Mouse (Mus musculus): ENCODE measurements around the gene Foxf2. TPM values are rescaled to one million over a fixed set of nuclear protein-coding genes. Genes with fewer than 3 reads are reported as not detected.

Gene Foxf2
- polyA plus RNA-seq, 2 experiments: 5.0 to 12.8 TPM

DNA sequence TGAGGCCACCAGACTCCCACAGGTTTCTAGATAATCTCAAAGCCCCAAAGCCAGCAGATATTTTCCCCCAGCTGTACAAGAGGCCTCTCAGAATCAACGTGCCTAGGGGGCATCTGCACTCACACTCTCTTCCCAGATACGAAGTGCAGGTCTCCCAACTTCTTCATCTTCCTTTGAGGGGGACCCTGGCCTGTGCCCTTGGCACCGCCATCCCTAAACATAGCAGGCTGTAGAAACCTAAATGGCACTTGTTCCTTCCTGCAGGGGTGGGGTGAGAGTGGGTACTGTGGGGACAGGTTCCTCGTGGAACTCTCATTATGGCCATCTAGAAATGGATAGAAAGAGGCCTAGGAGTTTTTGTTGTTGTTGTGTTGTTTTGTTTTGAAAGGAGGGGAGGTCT, 4.7 kb upstream of the Foxf2 start:
- 23% methylated on average over 4 of the region's 4 CpGs for whole genome bisulfite sequencing
- DNase-seq (ENCODE audit: low spot score) (no peak), ATAC-seq (ENCODE audit: low FRiP score, low read depth) (no peak)
- Histone ChIP-seq H3K4me2 (replicated peaks; ENCODE audit: low read depth, low read length, severe bottlenecking) (no peak overlapping the region), H3K36me3 (ENCODE audit: control insufficient read depth, insufficient read depth, low read length) (no peaks in the 10 kb centered on the region), H3K9ac (ENCODE audit: low read depth, low read length, severe bottlenecking) (no peak overlapping the region), H3K27ac (replicated peaks; ENCODE audit: low read depth, low read length) (no peak overlapping the region), H3K4me1 (ENCODE audit: control insufficient read depth, insufficient read depth, low read length) (peaks cover 13% of the 10 kb centered on the region; the same call in 1 of the 2 replicates), H3K4me3 (replicated peaks; ENCODE audit: low read length) (no peak overlapping the region), H3K27me3 (ENCODE audit: control insufficient read depth, insufficient read depth, low read length) (peaks cover 100% of the 10 kb centered on the region), H3K9me3 (ENCODE audit: control insufficient read depth, low read length) (no peaks in the 10 kb centered on the region)
- no peak for TF ChIP-seq POLR2A (IDR thresholded peaks at IDR 0.05; ENCODE audit: borderline replicate concordance, extremely low read depth, insufficient read depth, insufficient read length)

DNA sequence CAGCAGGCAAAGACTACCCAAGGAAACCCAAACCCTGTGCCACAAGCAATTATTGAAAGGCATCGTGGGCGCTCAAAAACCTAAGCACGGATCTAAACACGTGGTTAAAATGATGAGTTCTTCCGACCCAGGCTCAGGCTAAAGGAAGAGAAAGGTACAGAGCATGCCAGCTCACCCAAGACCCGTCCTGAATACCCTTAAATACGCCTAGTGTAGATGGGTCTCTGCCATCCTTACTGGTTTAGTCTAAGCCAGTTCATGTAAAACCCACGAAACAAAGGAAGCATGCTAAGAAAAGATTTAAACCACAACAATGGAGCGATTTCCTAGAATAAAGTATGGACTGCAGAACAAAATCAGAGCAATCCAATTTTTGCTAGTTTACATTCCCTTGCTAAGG, 3.9 kb upstream of the Foxf2 start:
- DNase-seq (ENCODE audit: low spot score) (no peak), ATAC-seq (ENCODE audit: low FRiP score, low read depth) (no peak)
- Histone ChIP-seq H3K4me3 (replicated peaks; ENCODE audit: low read length) (no peak overlapping the region), H3K27me3 (ENCODE audit: control insufficient read depth, insufficient read depth, low read length) (peaks cover 100% of the 10 kb centered on the region), H3K9ac (ENCODE audit: low read depth, low read length, severe bottlenecking) (no peak overlapping the region), H3K36me3 (ENCODE audit: control insufficient read depth, insufficient read depth, low read length) (no peaks in the 10 kb centered on the region), H3K4me2 (replicated peaks; ENCODE audit: low read depth, low read length, severe bottlenecking) (no peak overlapping the region), H3K9me3 (ENCODE audit: control insufficient read depth, low read length) (no peaks in the 10 kb centered on the region), H3K4me1 (ENCODE audit: control insufficient read depth, insufficient read depth, low read length) (peaks cover 15% of the 10 kb centered on the region), H3K27ac (replicated peaks; ENCODE audit: low read depth, low read length) (no peak overlapping the region)
- no peak for TF ChIP-seq POLR2A (IDR thresholded peaks at IDR 0.05; ENCODE audit: borderline replicate concordance, extremely low read depth, insufficient read depth, insufficient read length)
- 9% methylated on average over 9 of the region's 9 CpGs for WGBS

GRCm38 (mm10) chr13:31622371-31622770, 3.2 kb upstream of the Foxf2 start:
- Histone ChIP-seq H3K4me3 (replicated peaks; ENCODE audit: low read length) (no peak overlapping the region), H3K4me1 (ENCODE audit: control insufficient read depth, insufficient read depth, low read length) (peaks cover 17% of the 10 kb centered on the region), H3K27me3 (ENCODE audit: control insufficient read depth, insufficient read depth, low read length) (peaks cover 100% of the 10 kb centered on the region), H3K9ac (ENCODE audit: low read depth, low read length, severe bottlenecking) (no peak overlapping the region), H3K4me2 (replicated peaks; ENCODE audit: low read depth, low read length, severe bottlenecking) (no peak overlapping the region), H3K36me3 (ENCODE audit: control insufficient read depth, insufficient read depth, low read length) (no peaks in the 10 kb centered on the region), H3K9me3 (ENCODE audit: control insufficient read depth, low read length) (no peaks in the 10 kb centered on the region), H3K27ac (replicated peaks; ENCODE audit: low read depth, low read length) (no peak overlapping the region)
- ATAC-seq (ENCODE audit: low FRiP score, low read depth) (no peak), DNase-seq (ENCODE audit: low spot score) (no peak)
- TF ChIP-seq POLR2A (IDR thresholded peaks at IDR 0.05; ENCODE audit: borderline replicate concordance, extremely low read depth, insufficient read depth, insufficient read length): no peak
- 2% methylated on average over 3 of the region's 3 CpGs for WGBS

GRCm38 (mm10) chr13:31623291-31623690, 2.3 kb upstream of the Foxf2 start:
- Histone ChIP-seq H3K27ac (replicated peaks; ENCODE audit: low read depth, low read length) (no peak overlapping the region), H3K9me3 (ENCODE audit: control insufficient read depth, low read length) (no peaks in the 10 kb centered on the region), H3K9ac (ENCODE audit: low read depth, low read length, severe bottlenecking) (no peak overlapping the region), H3K27me3 (ENCODE audit: control insufficient read depth, insufficient read depth, low read length) (peaks cover 100% of the 10 kb centered on the region), H3K4me3 (replicated peaks; ENCODE audit: low read length) (no peak overlapping the region), H3K4me2 (replicated peaks; ENCODE audit: low read depth, low read length, severe bottlenecking) (no peak overlapping the region), H3K36me3 (ENCODE audit: control insufficient read depth, insufficient read depth, low read length) (no peaks in the 10 kb centered on the region), H3K4me1 (ENCODE audit: control insufficient read depth, insufficient read depth, low read length) (peaks cover 16% of the 10 kb centered on the region)
- WGBS: 4% methylated on average over 6 of the region's 6 CpGs
- no peak for TF ChIP-seq POLR2A (IDR thresholded peaks at IDR 0.05; ENCODE audit: borderline replicate concordance, extremely low read depth, insufficient read depth, insufficient read length)
- no peak for ATAC-seq (ENCODE audit: low FRiP score, low read depth)
- no peak for DNase-seq (ENCODE audit: low spot score)

DNA sequence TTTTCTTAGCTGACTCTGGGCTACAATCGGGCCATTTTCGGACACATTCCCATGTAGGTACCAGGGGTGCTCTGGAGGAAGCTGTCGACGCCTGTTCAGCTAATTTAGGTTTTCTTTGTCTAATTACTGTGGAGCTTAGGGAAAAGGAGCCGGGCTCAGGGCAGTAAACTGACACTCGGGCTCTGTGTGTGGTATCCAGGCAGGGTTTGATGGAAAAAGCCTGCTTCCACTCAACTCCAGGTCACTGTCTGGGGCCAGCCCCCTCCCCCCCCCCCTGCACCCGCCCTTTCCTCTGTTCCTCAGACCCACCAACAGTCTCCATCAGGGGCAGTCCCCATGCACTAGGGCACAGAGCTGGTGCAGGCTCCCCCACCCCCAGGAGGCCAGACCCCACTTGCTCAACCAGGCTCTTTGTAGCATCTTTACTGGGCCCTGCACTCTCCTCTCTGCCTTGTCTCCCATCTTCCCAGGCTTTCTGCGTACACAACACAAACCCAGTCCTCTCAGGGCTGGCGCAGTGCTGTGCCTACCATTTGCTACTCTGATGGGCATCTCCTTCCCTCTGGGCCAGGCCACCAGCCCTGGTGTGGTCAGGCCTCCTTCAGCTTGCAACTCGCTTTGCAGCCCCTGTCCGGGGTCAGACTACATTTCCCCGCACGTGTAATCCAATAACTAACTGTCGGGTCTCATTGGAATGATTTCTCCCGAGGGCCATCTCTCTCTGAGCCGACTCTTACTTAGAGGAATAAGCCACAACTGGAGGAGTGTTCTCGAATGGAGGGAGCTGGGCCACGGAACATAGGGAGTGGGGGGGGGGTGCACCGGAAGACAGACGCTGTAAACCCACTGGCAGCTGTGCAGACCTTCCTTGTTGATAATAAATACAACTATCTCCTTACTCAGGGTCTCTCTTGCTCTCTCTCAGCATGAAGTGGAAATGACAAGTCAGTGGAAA, 1.4 kb upstream of the Foxf2 start:
- DNase-seq (ENCODE audit: low spot score) (no peak), ATAC-seq (ENCODE audit: low FRiP score, low read depth) (no peak)
- WGBS: 3% methylated on average over 20 of the region's 20 CpGs
- Histone ChIP-seq H3K9me3 (ENCODE audit: control insufficient read depth, low read length) (no peaks in the 10 kb centered on the region), H3K4me2 (replicated peaks; ENCODE audit: low read depth, low read length, severe bottlenecking) (peak overlapping the region; percentile 96; the same call in 1 of the 2 replicates), H3K4me1 (ENCODE audit: control insufficient read depth, insufficient read depth, low read length) (peaks cover 17% of the 10 kb centered on the region), H3K27ac (replicated peaks; ENCODE audit: low read depth, low read length) (no peak overlapping the region), H3K9ac (ENCODE audit: low read depth, low read length, severe bottlenecking) (no peak overlapping the region), H3K36me3 (ENCODE audit: control insufficient read depth, insufficient read depth, low read length) (no peaks in the 10 kb centered on the region), H3K27me3 (ENCODE audit: control insufficient read depth, insufficient read depth, low read length) (peaks cover 100% of the 10 kb centered on the region), H3K4me3 (replicated peaks; ENCODE audit: low read length) (peak overlapping the region; percentile 49)
- TF ChIP-seq POLR2A (IDR thresholded peaks at IDR 0.05; ENCODE audit: borderline replicate concordance, extremely low read depth, insufficient read depth, insufficient read length): no peak

Measured in limb, embryonic 14.5 days (tissue).